11 mouse cellular contexts compared by ENCODE assay signal in genomic region chr7:70348977-70349615, GRCm38 (mm10). TPM values are rescaled to one million over a fixed set of nuclear protein-coding genes. Genes with fewer than 3 reads are reported as not detected.
DNase-seq lines count a peak whose midpoint lies in the region; ATAC-seq and TF ChIP-seq lines count a peak whose summit lies in the region.
"Had no signal": no experiment of that assay in that cellular context is flagged by ENCODE, and none has a peak within 500 bp of the region (broad histone marks: within the 10 kb centered on the region; RNA-seq: fewer than 3 reads in every experiment).

No protein-coding gene starts in this region.

- peaks cover 6% of the 10 kb centered on the region; the same call in 1 of the 2 replicates for H3K36me3 ChIP-seq in kidney, embryonic 16.5 days (ENCODE audit: insufficient read depth, low read length)
- no peaks in the 10 kb centered on the region for H3K36me3 ChIP-seq in forebrain, embryonic 12.5 days (replicated peaks)
- 0 out of 2 replicates have a peak, but pooled peaks cover 7% of the 10 kb centered on the region for H3K36me3 ChIP-seq in kidney, postnatal 0 days (ENCODE audit: insufficient read depth, low read length)
- no peaks in the 10 kb centered on the region for H3K36me3 ChIP-seq in neural tube, embryonic 12.5 days

- H3K4me1 ChIP-seq in kidney, embryonic 16.5 days (ENCODE audit: insufficient read depth, low read length) = peaks cover 64% of the 10 kb centered on the region
- peaks cover 61% of the 10 kb centered on the region for H3K4me1 ChIP-seq in forebrain, embryonic 12.5 days
- peaks cover 25% of the 10 kb centered on the region for H3K4me1 ChIP-seq in kidney, postnatal 0 days (replicated peaks; ENCODE audit: insufficient read depth, low read length)
- peaks cover 56% of the 10 kb centered on the region for H3K4me1 ChIP-seq in neural tube, embryonic 12.5 days

- H3K4me3 ChIP-seq in kidney, embryonic 16.5 days (ENCODE audit: low read length) = peak overlapping the region; percentile 66
- peak overlapping the region; percentile 66 for H3K4me3 ChIP-seq in forebrain, embryonic 12.5 days (replicated peaks)
- H3K4me3 ChIP-seq in kidney, postnatal 0 days (replicated peaks; ENCODE audit: low read depth, low read length) = peak overlapping the region; percentile 68
- H3K4me3 ChIP-seq in neural tube, embryonic 12.5 days = peak overlapping the region; percentile 7

- peak overlapping the region; percentile 92 for H3K27ac ChIP-seq in kidney, embryonic 16.5 days (ENCODE audit: low read length)
- peak overlapping the region; percentile 98 for H3K27ac ChIP-seq in forebrain, embryonic 12.5 days
- peak overlapping the region; percentile 96 for H3K27ac ChIP-seq in kidney, postnatal 0 days
- 0 out of 2 replicates have a peak overlapping the region, but pooled peaks have one; percentile 8 for H3K27ac ChIP-seq in neural tube, embryonic 12.5 days

- DNase-seq in kidney, postnatal 36 days = no peak
- DNase-seq in kidney, postnatal 0 days (ENCODE audit: low spot score) = peak; percentile 63
- no peak for DNase-seq in adrenal gland, postnatal 14 days
- no peak for DNase-seq in gastrocnemius, adult 18-20 months (ENCODE audit: low spot score)
- DNase-seq in frontal cortex, postnatal 10 days (ENCODE audit: low spot score in 2 of 2) = no peak
- DNase-seq: thymus, postnatal 14 days had no signal

- H3K9ac ChIP-seq in kidney, embryonic 16.5 days (replicated peaks; ENCODE audit: low read length) = peak overlapping the region; percentile 81
- peak overlapping the region; percentile 92 for H3K9ac ChIP-seq in forebrain, embryonic 12.5 days
- H3K9ac ChIP-seq in kidney, postnatal 0 days (ENCODE audit: low read depth, low read length) = peak overlapping the region; percentile 96
- H3K9ac ChIP-seq in neural tube, embryonic 12.5 days = peak overlapping the region; percentile 84

- no peaks in the 10 kb centered on the region for H3K9me3 ChIP-seq in kidney, embryonic 16.5 days (ENCODE audit: low read length)
- no peaks in the 10 kb centered on the region for H3K9me3 ChIP-seq in forebrain, embryonic 12.5 days
- no peaks in the 10 kb centered on the region for H3K9me3 ChIP-seq in kidney, postnatal 0 days (replicated peaks; ENCODE audit: low read length)
- H3K9me3 ChIP-seq in neural tube, embryonic 12.5 days = no peaks in the 10 kb centered on the region

- peak overlapping the region; percentile 86 for H3K4me2 ChIP-seq in kidney, embryonic 16.5 days (replicated peaks; ENCODE audit: low read depth, low read length)
- peak overlapping the region; percentile 88 for H3K4me2 ChIP-seq in forebrain, embryonic 12.5 days
- peak overlapping the region; percentile 93 for H3K4me2 ChIP-seq in kidney, postnatal 0 days (ENCODE audit: low read length)
- H3K4me2 ChIP-seq in neural tube, embryonic 12.5 days (replicated peaks) = peak overlapping the region; percentile 82

- no peaks in the 10 kb centered on the region for H3K27me3 ChIP-seq in kidney, embryonic 16.5 days (ENCODE audit: insufficient read depth, low read length)
- peaks cover 65% of the 10 kb centered on the region for H3K27me3 ChIP-seq in forebrain, embryonic 12.5 days
- H3K27me3 ChIP-seq in kidney, postnatal 0 days (ENCODE audit: insufficient read depth, low read length) = no peaks in the 10 kb centered on the region
- peaks cover 8% of the 10 kb centered on the region; the same call in 1 of the 2 replicates for H3K27me3 ChIP-seq in neural tube, embryonic 12.5 days (replicated peaks)

- no peak for ATAC-seq in kidney, embryonic 16.5 days (ENCODE audit: low FRiP score, low TSS enrichment)
- no peak for ATAC-seq in forebrain, embryonic 12.5 days (ENCODE audit: low FRiP score)
- no peak for ATAC-seq in kidney, postnatal 0 days (replicated peaks; ENCODE audit: low FRiP score, low read depth)
- ATAC-seq in neural tube, embryonic 12.5 days (ENCODE audit: low FRiP score, low read depth) = no peak

- TF ChIP-seq CTCF in kidney, postnatal 0 days (IDR thresholded peaks at IDR 0.05; ENCODE audit: low read depth) = no peak

- 10% methylated on average over 11 of the region's 11 CpGs for WGBS in kidney, embryonic 16.5 days
- WGBS in forebrain, embryonic 12.5 days = 6% methylated on average over 11 of the region's 11 CpGs
- 18% methylated on average over 11 of the region's 11 CpGs for WGBS in kidney, postnatal 0 days
- 8% methylated on average over 11 of the region's 11 CpGs for WGBS in neural tube, embryonic 12.5 days

RNA-seq across cellular contexts. Expression of gene Nr2f2, which starts 17.4 kb away (rescaled TPM):
- polyA plus RNA-seq in kidney, embryonic 16.5 days (2015; fragmentation: Nextera tagmentation; extraction: Ambion mirVana) = 165 and 186 TPM in 2 replicates
- 129 and 162 TPM in 2 replicates for polyA plus RNA-seq in forebrain, embryonic 12.5 days (2016; fragmentation: Nextera tagmentation; extraction: Ambion mirVana)
- polyA plus RNA-seq in kidney, postnatal 0 days (2015; fragmentation: Nextera tagmentation; extraction: Ambion mirVana) = 190 and 203 TPM in 2 replicates
- polyA plus RNA-seq in neural tube, embryonic 12.5 days (2016; fragmentation: Nextera tagmentation; extraction: Ambion mirVana) = 101 and 103 TPM in 2 replicates
- 91.5 and 106 TPM in 2 replicates for total RNA-seq in adrenal gland, postnatal 14 days (2021)
- 10 to 100 TPM; 18.6 to 25.1 TPM for total RNA-seq in gastrocnemius, adult 18-20 months (2021)
- total RNA-seq: common myeloid progenitor, adult 5-6 weeks; neutrophil, adult 5-6 weeks had no signal

Comparison
In these comparisons a context has a peak if more than half of its experiments do, and no peak if none do; other contexts are left out.
1. H3K27ac ChIP-seq: peak in every context shown above with its lines; median percentile 98 in forebrain, embryonic 12.5 days; 96 in kidney, postnatal 0 days; 92 in kidney, embryonic 16.5 days; 8 in neural tube, embryonic 12.5 days.
2. H3K4me3 ChIP-seq: peak in every context shown above with its lines; median percentile 68 in kidney, postnatal 0 days; 66 in kidney, embryonic 16.5 days; 66 in forebrain, embryonic 12.5 days; 7 in neural tube, embryonic 12.5 days.